Mouse (Mus musculus): ENCODE results near the gene Kmt2b. TPM values are rescaled to one million over a fixed set of nuclear protein-coding genes. Genes with fewer than 3 reads are reported as not detected.

Gene Kmt2b
- total RNA-seq (2017): 15.4 to 44.0 TPM (median 23.8 TPM) in 3 replicates

DNA sequence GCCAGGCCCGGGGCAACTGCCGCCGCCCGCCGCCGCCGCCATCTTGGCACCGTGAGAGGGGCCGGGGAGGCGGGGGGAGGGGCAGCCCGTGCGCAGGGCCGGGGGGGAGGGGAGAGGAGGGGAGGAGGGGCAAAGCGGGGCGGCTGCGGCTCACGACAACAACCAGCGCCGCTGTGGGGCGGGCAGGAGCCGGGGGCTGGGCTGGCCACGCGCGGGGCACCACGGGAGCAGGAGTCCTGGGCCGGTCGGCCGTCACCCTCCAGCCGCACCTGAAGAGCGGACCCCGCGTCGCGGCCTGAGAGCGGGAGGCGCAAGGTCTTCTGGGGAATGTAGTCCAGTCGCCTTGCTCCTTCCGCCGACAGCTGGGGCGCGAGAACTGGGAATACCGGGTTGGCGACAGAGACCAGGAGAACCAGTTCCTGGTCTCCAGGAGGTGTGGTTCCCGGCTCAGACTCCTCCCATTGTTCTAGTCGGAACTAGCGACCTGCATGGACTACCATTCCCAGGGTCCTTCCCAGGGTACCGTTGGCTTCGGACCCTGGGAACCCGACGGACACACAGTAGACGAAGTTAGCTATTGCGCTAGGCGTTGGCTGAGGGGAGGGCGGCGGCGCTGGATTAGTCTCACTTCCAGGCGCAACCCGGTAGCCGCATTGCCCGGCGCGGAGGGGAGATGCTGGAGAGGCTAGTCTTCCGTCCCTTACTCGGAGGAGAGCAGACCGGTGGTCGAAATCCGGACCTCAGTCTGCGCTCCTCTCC is at the start of gene Kmt2b:
TSS of gene Kmt2b (minus strand) at position 51 of the 759 bp plus-strand sequence.
- peak; percentile 73 for ATAC-seq (replicated peaks; ENCODE audit: insufficient number of reproducible peaks, low FRiP score, low TSS enrichment, poor library complexity, severe bottlenecking)

DNA sequence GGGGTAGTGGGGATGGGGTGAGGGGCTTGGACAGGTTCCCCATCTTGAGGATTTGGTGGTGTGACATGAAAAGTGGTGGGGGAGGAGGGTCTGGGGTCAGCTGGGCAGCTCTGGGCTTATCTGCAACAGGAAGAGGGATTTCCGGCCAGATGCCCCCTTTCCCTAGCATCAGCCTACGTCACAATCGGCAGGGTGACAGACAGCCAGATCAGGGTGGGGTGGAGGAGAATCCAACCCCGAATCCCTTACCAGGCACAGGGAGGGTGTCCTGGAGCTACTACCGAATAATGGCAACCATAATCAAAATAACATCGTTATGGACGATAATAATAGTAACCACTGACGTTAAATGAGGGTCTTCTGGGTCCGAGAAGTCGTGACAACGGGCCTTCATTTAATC is 47.9 kb upstream of the Kmt2b start:
- no peak for ATAC-seq (replicated peaks; ENCODE audit: insufficient number of reproducible peaks, low FRiP score, low TSS enrichment, poor library complexity, severe bottlenecking)

DNA sequence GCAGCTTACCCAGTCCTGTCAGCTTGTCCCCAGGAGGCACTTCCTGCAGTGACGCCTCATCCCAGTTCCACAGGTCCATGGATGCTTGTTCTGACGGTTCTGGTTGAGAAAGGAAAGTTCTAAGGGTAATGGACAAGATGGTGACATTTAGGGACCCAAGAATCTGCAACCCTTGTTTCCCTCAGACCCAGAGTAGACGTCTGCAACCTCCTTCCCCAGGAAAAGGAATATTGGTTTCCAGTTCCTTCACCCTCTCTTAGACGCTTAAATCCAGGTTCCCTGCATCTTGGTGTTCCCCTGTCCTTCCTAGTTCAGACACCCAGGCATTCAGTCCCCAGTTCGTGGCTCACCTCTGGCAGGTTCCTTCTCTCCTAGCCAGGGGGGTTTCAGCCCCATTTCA is 47.2 kb upstream of the Kmt2b start, which contains the start of gene Etv2:
TSS of gene Etv2 (minus strand) at position 101 of the 400 bp plus-strand sequence.
- ATAC-seq (replicated peaks; ENCODE audit: insufficient number of reproducible peaks, low FRiP score, low TSS enrichment, poor library complexity, severe bottlenecking): no peak

DNA sequence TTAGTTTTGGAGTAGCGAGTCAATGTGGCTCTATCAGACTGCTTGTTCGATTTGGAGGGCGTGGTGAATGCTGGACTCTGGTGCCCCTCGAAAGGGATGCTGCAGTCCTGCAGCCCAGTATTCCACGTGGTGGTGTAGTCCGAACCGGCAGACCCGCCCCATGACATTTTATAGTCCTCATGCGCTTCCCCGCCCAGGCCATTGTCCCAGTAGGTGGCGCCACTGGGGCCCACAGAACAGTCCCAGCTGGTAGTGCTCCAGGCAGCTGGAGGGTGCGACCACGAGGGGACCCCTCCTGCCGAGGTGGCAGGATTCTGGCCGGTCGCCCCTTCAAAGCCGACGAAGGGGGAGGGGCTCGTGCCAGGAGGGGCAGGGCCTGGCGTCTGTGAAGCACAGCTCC is 46.1 kb upstream of the Kmt2b start:
- peak; percentile 40; the same call in 1 of the 2 replicates for ATAC-seq (replicated peaks; ENCODE audit: insufficient number of reproducible peaks, low FRiP score, low TSS enrichment, poor library complexity, severe bottlenecking)

DNA sequence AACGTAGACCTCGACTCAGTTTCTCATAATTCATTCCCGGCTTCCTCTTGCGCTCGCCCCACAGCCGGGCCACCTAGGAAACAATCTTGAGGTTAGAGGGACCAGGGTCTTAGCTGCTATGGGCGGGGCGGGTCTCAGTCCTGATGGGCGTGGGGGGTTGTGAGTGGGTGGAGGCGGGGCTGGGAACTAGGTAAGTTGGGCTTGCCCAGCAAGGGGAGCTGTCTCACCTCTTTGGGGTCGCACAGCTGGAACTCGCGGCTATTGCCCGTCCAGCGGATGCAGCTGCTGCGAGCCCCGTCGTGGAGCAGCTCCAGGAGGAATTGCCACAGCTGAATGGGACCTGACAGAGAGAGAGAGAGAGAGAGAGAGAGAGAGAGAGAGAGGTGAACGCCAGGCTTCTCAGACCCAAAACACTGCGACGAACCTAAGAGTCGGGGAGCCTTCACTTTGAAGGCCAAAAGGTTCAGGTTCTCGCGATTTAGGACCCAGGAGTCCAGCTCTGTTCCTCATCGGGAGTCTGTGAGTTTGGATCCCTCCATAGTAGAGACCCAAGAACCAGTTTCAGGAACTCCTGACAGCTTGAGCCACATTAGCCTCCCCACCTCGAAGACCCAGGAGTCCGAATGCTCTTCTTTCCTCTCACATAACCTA is 45.4 kb upstream of the Kmt2b start:
- ATAC-seq (replicated peaks; ENCODE audit: insufficient number of reproducible peaks, low FRiP score, low TSS enrichment, poor library complexity, severe bottlenecking): 0 out of 2 replicates have a peak, but pooled peaks have one; percentile 14

DNA sequence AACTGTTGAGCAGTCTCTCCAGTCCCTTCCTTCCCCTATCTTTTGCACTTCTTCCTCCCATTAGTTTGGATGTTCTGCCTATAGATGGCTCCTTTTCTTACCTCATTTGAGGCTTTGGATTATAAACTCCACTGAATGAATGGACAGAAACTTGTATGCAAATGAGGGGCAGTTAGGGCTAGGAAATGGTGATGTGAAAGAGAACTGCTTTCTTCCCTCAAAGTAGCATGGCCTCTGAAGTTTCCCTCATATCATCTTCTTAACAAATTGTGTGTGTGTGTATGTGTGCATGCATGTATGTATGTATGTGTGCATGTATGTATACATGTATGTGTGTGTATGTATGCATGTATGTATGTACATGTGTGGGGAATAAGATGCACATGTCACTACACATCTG is 40.5 kb upstream of the Kmt2b start:
- ATAC-seq (replicated peaks; ENCODE audit: insufficient number of reproducible peaks, low FRiP score, low TSS enrichment, poor library complexity, severe bottlenecking): no peak

DNA sequence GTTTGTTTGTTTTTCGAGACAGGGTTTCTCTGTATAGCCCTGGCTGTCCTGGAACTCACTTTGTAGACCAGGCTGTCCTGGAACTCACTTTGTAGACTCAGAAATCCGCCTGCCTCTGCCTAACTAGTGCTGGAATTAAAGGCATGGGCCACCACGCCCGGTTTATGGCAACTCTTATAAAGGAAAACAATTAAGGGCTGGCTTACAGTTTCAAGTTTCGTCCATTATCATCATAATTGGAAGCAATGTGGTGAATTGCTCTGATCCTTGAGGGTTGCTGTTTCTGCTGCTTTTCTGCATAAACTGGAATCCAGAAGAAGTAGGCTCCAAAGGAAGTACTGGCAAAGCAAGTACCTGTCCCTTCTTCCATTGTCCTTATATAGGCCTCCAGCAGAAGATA is 38.1 kb upstream of the Kmt2b start:
- ATAC-seq (replicated peaks; ENCODE audit: insufficient number of reproducible peaks, low FRiP score, low TSS enrichment, poor library complexity, severe bottlenecking): no peak

DNA sequence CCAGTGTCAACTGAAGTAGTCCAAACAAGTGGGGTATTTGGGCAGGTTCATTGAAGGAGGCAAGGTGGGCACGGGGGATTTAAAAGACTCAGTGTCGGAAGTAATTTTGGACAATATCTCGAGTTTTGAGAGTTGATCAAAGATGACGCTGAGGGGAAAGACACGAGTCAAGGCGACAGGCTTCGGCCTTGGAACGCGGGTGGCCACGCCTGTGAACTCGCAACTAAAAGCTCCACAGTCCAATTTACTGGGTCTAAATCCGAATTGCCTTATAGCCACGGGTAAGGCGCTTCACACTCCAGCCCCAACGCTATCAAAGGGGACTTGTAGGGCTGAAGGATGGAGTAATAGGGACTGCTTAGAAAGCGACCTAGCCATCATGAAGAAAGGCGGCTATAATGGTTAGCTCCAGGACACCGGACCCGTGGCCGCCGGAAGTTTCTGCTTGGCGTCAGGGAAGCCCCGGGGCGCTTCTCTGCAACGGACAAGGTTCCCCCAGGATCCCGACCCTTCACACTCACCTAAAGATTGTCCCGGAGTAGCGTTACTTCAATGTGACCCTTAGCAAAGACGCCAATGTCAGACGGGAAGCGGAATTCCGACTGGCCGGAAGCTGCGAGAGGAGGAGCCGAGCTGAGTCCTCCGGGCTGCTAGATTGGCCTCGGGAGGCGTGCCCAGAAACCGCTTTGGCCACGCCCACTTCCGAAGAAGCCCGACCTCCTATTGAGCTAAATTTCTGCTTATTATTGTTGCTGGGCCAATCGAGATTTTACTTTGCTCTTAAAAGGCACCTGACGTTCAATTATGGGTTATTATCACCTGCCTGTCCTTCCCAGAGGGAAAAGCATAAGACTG is 37.2 kb upstream of the Kmt2b start, which contains the start of gene Cox6b1:
TSS of gene Cox6b1 (minus strand) at position 622 of the 855 bp plus-strand sequence.
- ATAC-seq (replicated peaks; ENCODE audit: insufficient number of reproducible peaks, low FRiP score, low TSS enrichment, poor library complexity, severe bottlenecking): peak; percentile 98

DNA sequence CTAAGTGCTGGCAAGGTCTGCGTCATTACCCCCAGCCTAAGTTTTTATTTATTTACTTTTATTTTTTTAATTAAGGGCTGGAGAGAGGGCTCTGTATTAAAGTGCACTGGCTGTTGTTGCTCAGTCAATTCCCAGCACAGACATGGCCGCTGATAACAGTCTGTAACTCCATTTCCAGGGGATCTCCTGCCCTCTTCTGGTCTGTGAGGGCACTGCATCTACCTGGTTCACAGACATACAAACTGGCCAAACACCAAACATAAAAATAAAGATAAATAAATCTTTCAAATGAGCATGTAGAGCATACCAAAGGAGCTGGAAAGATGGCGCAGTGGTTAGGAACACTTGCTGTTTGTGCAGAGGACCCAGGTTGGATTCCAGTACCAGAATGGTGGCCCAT is 30.7 kb upstream of the Kmt2b start:
- ATAC-seq (replicated peaks; ENCODE audit: insufficient number of reproducible peaks, low FRiP score, low TSS enrichment, poor library complexity, severe bottlenecking): no peak

DNA sequence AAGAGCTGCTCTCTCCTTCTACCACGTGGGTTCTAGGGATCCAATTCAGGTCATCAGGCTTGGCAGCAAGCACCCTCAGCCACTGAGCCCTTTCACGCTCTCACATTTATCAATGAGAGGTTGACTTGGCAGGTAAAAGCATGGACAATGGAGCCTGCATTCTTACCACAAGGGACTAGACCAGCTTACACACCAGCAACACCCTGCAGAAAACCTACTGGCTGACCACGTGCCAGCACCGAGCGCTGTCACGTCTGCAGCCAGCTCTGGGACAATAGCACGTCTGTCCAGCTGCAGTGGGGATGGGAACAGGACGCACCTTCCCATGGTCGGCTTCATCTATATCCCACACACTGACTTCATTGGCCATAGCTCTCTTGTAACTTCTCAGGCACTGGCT is 30.1 kb upstream of the Kmt2b start:
- ATAC-seq (replicated peaks; ENCODE audit: insufficient number of reproducible peaks, low FRiP score, low TSS enrichment, poor library complexity, severe bottlenecking): no peak

DNA sequence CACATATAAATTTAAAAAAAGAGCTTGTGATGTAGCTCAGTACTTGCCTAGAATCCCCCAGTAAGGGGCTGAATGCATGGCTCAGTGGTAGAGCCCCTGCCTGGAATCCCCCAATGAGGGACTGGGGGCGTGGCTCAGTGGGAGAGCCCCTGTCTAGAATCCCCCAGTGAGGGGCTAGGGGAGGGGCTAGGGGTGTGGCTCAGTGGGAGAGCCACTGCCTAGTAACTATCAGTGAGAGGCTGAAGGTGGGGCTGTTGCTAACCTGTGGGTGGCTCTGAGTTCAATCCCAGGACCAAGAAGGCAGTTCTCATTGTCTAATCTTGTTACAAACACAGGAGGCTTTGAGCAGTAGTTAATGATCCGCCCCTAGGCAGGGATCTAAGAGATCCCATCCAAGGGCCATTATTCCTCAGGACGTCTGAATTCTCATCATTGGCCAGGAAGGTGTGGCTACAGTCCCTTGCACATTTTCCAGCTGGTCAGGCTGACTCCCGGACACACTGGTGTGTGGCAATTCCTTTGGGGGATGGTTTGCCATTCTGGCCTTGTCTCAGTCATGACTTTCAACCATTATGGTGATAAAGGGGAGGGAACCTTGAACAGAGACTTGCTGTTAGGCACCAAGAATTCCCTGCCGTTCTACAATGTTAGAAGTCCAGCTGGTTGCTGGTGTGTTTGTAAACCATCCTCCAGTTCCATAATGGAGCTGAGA is 26.7 kb upstream of the Kmt2b start:
- ATAC-seq (replicated peaks; ENCODE audit: insufficient number of reproducible peaks, low FRiP score, low TSS enrichment, poor library complexity, severe bottlenecking): no peak

DNA sequence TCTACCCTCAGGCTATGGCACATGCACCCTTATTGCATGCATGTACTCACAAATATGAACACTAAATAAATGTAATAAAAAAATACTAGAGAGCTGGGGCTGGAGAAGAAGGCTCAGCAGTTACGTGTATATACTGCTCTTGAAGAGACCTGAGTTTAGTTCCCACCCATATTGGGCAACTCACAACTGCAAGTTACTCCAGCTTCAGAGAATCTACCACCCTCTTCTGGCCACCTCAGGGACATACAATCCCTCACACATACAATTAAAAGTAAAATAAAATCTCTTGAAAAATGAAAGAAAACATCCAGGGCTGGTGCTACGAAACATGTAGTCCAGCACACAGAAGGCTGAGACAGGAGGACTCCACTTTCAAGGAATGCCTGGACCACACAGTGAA is 25.9 kb upstream of the Kmt2b start:
- ATAC-seq (replicated peaks; ENCODE audit: insufficient number of reproducible peaks, low FRiP score, low TSS enrichment, poor library complexity, severe bottlenecking): no peak; the same call in 1 of the 2 replicates

DNA sequence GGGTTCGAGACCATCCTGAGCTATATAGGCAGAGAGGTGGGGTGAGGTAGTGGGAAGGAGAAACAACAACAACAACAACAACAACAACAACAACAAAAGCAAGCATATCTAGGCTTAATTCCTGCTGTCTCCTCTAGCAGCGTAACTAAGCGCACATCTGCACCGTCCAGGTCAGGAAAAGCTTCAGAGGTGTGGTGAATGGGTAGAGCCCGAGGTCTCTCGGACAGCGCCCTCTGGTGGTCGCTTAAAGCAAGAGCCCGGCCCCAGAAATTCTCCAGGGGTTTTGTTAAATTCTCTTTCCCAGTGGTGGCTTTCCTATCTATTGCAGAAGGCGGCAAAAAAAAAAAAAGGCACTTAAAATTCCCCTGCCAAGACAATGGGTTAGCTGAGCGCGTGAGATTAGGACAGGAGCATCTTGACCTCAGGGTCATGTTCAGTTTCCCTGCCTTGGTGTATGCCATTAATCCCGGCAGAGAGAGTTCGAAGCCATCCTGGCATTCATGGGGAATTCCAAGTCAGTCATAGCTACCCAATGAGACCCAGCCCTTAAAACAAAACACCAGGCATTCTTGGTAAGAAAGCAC is 25.1 kb upstream of the Kmt2b start:
- peak; percentile 62 for ATAC-seq (replicated peaks; ENCODE audit: insufficient number of reproducible peaks, low FRiP score, low TSS enrichment, poor library complexity, severe bottlenecking)

DNA sequence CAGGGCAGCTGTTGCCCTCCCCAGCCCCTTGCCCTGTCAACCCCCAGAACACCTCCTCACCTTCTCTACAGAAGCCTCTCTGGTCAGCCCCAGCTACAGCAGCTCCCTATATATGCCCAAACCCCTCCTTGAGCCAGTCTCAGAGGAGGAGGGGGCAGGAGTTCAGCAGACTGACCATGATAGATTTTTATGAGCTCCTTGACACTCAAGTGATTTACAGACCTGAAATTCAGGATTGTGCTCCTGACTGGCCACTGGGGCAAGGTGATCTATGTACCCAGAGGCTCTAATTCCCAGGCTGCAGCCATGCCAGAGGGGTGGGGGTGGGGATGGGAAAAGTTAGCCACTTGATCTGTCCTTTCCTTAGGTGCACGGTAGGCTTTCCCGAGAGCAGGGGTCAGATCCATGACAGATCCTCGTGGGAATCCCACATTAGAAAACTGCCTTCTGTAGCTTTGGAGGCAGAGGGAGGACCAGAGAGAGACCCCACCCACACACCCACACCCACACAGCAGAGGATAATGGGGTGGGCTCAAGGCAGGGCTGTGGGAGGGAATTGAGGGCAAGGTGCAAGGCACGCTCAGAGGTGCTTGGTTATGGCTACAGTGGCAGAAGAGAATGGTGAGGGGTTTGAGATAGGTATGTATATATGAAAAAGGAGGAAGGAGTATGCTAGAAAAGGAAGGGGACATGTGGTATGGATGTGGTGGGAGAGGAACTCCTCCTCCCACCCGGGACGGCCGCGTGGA is 24.3 kb upstream of the Kmt2b start, which contains the start of gene Upk1a:
TSS of gene Upk1a (minus strand) at position 194 of the 749 bp plus-strand sequence.
- no peak for ATAC-seq (replicated peaks; ENCODE audit: insufficient number of reproducible peaks, low FRiP score, low TSS enrichment, poor library complexity, severe bottlenecking)

DNA sequence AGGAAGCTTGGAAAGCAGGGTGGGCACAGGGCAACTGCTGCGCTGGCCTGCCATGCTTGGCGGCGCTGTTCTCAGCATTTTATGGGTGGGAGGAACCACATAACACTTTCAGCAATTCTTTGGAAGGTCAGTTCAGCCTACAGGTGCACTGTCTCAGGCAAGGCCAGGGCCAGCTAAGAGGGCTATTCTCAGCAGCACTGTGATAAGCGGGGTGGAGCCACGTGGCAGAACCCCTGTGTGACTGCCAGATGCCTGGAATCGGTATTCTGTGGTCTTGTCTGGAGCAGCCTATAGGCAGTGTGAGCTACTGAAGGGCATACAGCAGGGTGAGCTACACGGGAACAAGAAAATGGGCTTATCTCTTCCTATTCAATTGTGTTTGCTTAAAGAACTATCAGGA is 21.5 kb upstream of the Kmt2b start:
- no peak for ATAC-seq (replicated peaks; ENCODE audit: insufficient number of reproducible peaks, low FRiP score, low TSS enrichment, poor library complexity, severe bottlenecking)

DNA sequence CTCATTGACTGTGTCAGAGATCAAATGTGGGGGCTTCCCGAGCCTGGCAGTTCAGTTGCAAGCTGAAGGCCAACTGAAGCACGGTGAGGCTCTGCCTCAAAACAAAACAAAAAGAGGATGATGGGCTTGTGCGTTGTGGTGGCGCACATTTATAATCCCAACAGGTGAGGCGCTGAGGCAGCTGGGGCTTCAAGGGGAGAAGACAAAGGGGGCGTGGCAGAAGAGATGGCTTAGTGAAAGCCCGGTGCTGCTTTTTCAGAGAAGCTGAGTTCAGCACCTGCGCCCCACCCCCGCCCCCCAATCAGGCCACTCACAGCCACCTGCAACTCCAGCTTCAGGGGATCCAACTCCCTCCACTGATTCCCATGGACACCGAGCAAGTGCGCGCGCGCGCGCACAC is 19.9 kb upstream of the Kmt2b start:
- ATAC-seq (replicated peaks; ENCODE audit: insufficient number of reproducible peaks, low FRiP score, low TSS enrichment, poor library complexity, severe bottlenecking): no peak

DNA sequence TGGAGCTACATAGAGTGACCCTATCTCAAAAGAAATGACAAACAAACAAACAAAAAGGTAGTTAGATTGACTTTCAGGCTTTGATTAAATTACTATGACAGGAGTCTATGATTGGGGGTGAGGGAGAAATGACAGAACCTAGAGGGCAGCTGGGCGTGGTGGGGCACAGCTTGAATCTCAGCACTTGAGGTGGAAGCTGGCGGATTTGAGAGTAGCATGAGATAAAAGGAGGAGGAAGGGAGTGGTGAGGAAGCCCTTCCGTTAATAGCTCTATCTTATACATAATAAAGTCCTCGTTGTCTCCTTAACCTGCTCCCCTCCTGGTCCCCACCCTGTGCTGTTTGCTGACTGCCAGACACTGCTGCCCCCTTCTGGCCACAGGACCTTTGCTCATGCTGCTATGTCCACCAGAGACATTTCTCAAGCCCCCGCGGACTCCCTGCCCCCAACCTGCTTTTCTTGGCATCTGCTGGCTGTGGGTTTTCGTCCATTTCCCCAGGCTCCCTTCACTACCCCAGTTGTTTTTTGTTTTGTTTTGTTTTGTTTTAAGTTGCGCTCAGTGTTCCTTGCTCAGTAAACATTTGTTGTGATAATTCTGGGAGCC is 19.3 kb upstream of the Kmt2b start:
- 0 out of 2 replicates have a peak, but pooled peaks have one; percentile 68 for ATAC-seq (replicated peaks; ENCODE audit: insufficient number of reproducible peaks, low FRiP score, low TSS enrichment, poor library complexity, severe bottlenecking)
